Mouse (Mus musculus): ENCODE results near the gene Megf11. TPM values are rescaled to one million over a fixed set of nuclear protein-coding genes. Genes with fewer than 3 reads are reported as not detected.

Megf11 gene
- polyA plus RNA-seq, 1 experiment, result 0.94 TPM

- Histone ChIP-seq H3K27ac (ENCODE audit: insufficient read depth, low read length) (no peak overlapping the region), H3K36me3 (ENCODE audit: control insufficient read depth, insufficient read depth, low read length, poor library complexity, severe bottlenecking) (no peaks in the 10 kb centered on the region), H3K9me3 (replicated peaks; ENCODE audit: control insufficient read depth, insufficient read depth, low read length, poor library complexity, severe bottlenecking) (no peaks in the 10 kb centered on the region), H3K4me1 (ENCODE audit: control insufficient read depth, insufficient read depth, low read length) (no peaks in the 10 kb centered on the region), H3K4me3 (ENCODE audit: low read depth, low read length) (no peak overlapping the region), H3K27me3 (ENCODE audit: control insufficient read depth, insufficient read depth, low read length, poor library complexity, severe bottlenecking) (no peaks in the 10 kb centered on the region), H3K9ac (ENCODE audit: low read depth, poor library complexity, severe bottlenecking) (no peak overlapping the region)
- TF ChIP-seq POLR2A (IDR thresholded peaks at IDR 0.05; ENCODE audit: insufficient read depth, low read length), result no peak
- no peak for TF ChIP-seq CTCF (IDR thresholded peaks at IDR 0.05; ENCODE audit: low read depth, low read length)
- TF ChIP-seq EP300 (IDR thresholded peaks at IDR 0.05; ENCODE audit: insufficient read depth, low read depth, low read length), result no peak
Observed at GRCm38 (mm10) chr9:64649892-64650291, 264.5 kb downstream of the Megf11 start.

GRCm38 (mm10) chr9:64651181-64651580, 265.8 kb downstream of the Megf11 start:
- TF ChIP-seq CTCF (IDR thresholded peaks at IDR 0.05; ENCODE audit: low read depth, low read length) (no peak), EP300 (IDR thresholded peaks at IDR 0.05; ENCODE audit: insufficient read depth, low read depth, low read length) (no peak), POLR2A (IDR thresholded peaks at IDR 0.05; ENCODE audit: insufficient read depth, low read length) (no peak)
- no peaks in the 10 kb centered on the region for H3K4me1 ChIP-seq (ENCODE audit: control insufficient read depth, insufficient read depth, low read length)
- no peaks in the 10 kb centered on the region for H3K36me3 ChIP-seq (ENCODE audit: control insufficient read depth, insufficient read depth, low read length, poor library complexity, severe bottlenecking)
- no peaks in the 10 kb centered on the region for H3K9me3 ChIP-seq (replicated peaks; ENCODE audit: control insufficient read depth, insufficient read depth, low read length, poor library complexity, severe bottlenecking)
- H3K27me3 ChIP-seq (ENCODE audit: control insufficient read depth, insufficient read depth, low read length, poor library complexity, severe bottlenecking), result no peaks in the 10 kb centered on the region
- no peak overlapping the region for H3K4me3 ChIP-seq (ENCODE audit: low read depth, low read length)
- H3K27ac ChIP-seq (ENCODE audit: insufficient read depth, low read length), result no peak overlapping the region
- H3K9ac ChIP-seq (ENCODE audit: low read depth, poor library complexity, severe bottlenecking), result no peak overlapping the region

GRCm38 (mm10) chr9:64651689-64652088, 266.3 kb downstream of the Megf11 start:
- Histone ChIP-seq H3K4me3 (ENCODE audit: low read depth, low read length) (no peak overlapping the region), H3K4me1 (ENCODE audit: control insufficient read depth, insufficient read depth, low read length) (no peaks in the 10 kb centered on the region), H3K27me3 (ENCODE audit: control insufficient read depth, insufficient read depth, low read length, poor library complexity, severe bottlenecking) (no peaks in the 10 kb centered on the region), H3K36me3 (ENCODE audit: control insufficient read depth, insufficient read depth, low read length, poor library complexity, severe bottlenecking) (no peaks in the 10 kb centered on the region), H3K27ac (ENCODE audit: insufficient read depth, low read length) (no peak overlapping the region), H3K9me3 (replicated peaks; ENCODE audit: control insufficient read depth, insufficient read depth, low read length, poor library complexity, severe bottlenecking) (no peaks in the 10 kb centered on the region), H3K9ac (ENCODE audit: low read depth, poor library complexity, severe bottlenecking) (no peak overlapping the region)
- TF ChIP-seq CTCF (IDR thresholded peaks at IDR 0.05; ENCODE audit: low read depth, low read length), result no peak
- TF ChIP-seq EP300 (IDR thresholded peaks at IDR 0.05; ENCODE audit: insufficient read depth, low read depth, low read length), result no peak
- no peak for TF ChIP-seq POLR2A (IDR thresholded peaks at IDR 0.05; ENCODE audit: insufficient read depth, low read length)

GRCm38 (mm10) chr9:64652138-64652537, 266.7 kb downstream of the Megf11 start:
- no peak overlapping the region for H3K4me3 ChIP-seq (ENCODE audit: low read depth, low read length)
- H3K4me1 ChIP-seq (ENCODE audit: control insufficient read depth, insufficient read depth, low read length), result no peaks in the 10 kb centered on the region
- no peak overlapping the region for H3K27ac ChIP-seq (ENCODE audit: insufficient read depth, low read length)
- H3K9ac ChIP-seq (ENCODE audit: low read depth, poor library complexity, severe bottlenecking), result no peak overlapping the region
- TF ChIP-seq CTCF (IDR thresholded peaks at IDR 0.05; ENCODE audit: low read depth, low read length) (no peak), EP300 (IDR thresholded peaks at IDR 0.05; ENCODE audit: insufficient read depth, low read depth, low read length) (no peak), POLR2A (IDR thresholded peaks at IDR 0.05; ENCODE audit: insufficient read depth, low read length) (no peak)
- no peaks in the 10 kb centered on the region for H3K27me3 ChIP-seq (ENCODE audit: control insufficient read depth, insufficient read depth, low read length, poor library complexity, severe bottlenecking)
- no peaks in the 10 kb centered on the region for H3K36me3 ChIP-seq (ENCODE audit: control insufficient read depth, insufficient read depth, low read length, poor library complexity, severe bottlenecking)
- H3K9me3 ChIP-seq (replicated peaks; ENCODE audit: control insufficient read depth, insufficient read depth, low read length, poor library complexity, severe bottlenecking), result no peaks in the 10 kb centered on the region

GRCm38 (mm10) chr9:64652841-64653361, 267.5 kb downstream of the Megf11 start:
- Histone ChIP-seq H3K27me3 (ENCODE audit: control insufficient read depth, insufficient read depth, low read length, poor library complexity, severe bottlenecking) (no peaks in the 10 kb centered on the region), H3K36me3 (ENCODE audit: control insufficient read depth, insufficient read depth, low read length, poor library complexity, severe bottlenecking) (no peaks in the 10 kb centered on the region), H3K9me3 (replicated peaks; ENCODE audit: control insufficient read depth, insufficient read depth, low read length, poor library complexity, severe bottlenecking) (no peaks in the 10 kb centered on the region), H3K9ac (ENCODE audit: low read depth, poor library complexity, severe bottlenecking) (no peak overlapping the region), H3K4me1 (ENCODE audit: control insufficient read depth, insufficient read depth, low read length) (no peaks in the 10 kb centered on the region), H3K27ac (ENCODE audit: insufficient read depth, low read length) (no peak overlapping the region), H3K4me3 (ENCODE audit: low read depth, low read length) (no peak overlapping the region)
- no peak for TF ChIP-seq POLR2A (IDR thresholded peaks at IDR 0.05; ENCODE audit: insufficient read depth, low read length)
- no peak for TF ChIP-seq CTCF (IDR thresholded peaks at IDR 0.05; ENCODE audit: low read depth, low read length)
- no peak for TF ChIP-seq EP300 (IDR thresholded peaks at IDR 0.05; ENCODE audit: insufficient read depth, low read depth, low read length)

- no peak overlapping the region for H3K4me3 ChIP-seq (ENCODE audit: low read depth, low read length)
- no peak overlapping the region for H3K9ac ChIP-seq (ENCODE audit: low read depth, poor library complexity, severe bottlenecking)
- H3K27ac ChIP-seq (ENCODE audit: insufficient read depth, low read length), result no peak overlapping the region
- no peaks in the 10 kb centered on the region for H3K27me3 ChIP-seq (ENCODE audit: control insufficient read depth, insufficient read depth, low read length, poor library complexity, severe bottlenecking)
- TF ChIP-seq POLR2A (IDR thresholded peaks at IDR 0.05; ENCODE audit: insufficient read depth, low read length) (no peak), CTCF (IDR thresholded peaks at IDR 0.05; ENCODE audit: low read depth, low read length) (no peak), EP300 (IDR thresholded peaks at IDR 0.05; ENCODE audit: insufficient read depth, low read depth, low read length) (no peak)
- no peaks in the 10 kb centered on the region for H3K9me3 ChIP-seq (replicated peaks; ENCODE audit: control insufficient read depth, insufficient read depth, low read length, poor library complexity, severe bottlenecking)
- H3K36me3 ChIP-seq (ENCODE audit: control insufficient read depth, insufficient read depth, low read length, poor library complexity, severe bottlenecking), result no peaks in the 10 kb centered on the region
- H3K4me1 ChIP-seq (ENCODE audit: control insufficient read depth, insufficient read depth, low read length), result no peaks in the 10 kb centered on the region
Observed at GRCm38 (mm10) chr9:64654723-64655122, 269.3 kb downstream of the Megf11 start.
